Mouse (Mus musculus): ENCODE data around the gene Celsr1.

DNA sequence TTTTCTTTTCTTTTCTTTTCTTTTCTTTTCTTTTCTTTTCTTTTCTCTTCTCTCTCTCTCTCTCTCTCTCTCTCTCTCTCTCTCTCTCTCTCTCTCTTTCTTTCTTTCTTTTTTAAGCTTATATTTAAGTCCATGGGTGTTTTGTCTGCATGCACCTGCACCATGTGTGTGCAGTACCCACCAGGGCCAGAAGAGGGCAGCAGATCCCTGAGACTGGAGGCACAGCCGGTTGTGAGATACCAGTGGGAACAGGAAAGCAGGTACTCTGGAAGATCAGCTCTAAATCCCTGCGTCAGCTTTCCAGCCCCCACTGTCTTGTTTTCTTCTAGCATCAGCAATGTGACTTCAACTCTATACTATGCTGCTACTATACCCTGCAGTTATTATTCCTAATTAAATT is 120.0 kb downstream of the Celsr1 start:
- TF ChIP-seq GATA1 (IDR thresholded peaks at IDR 0.05; ENCODE audit: borderline replicate concordance, low read length) (no peak), FLI1 (IDR thresholded peaks at IDR 0.05; ENCODE audit: low read length) (no peak)
